Mouse (Mus musculus): ENCODE measurements around the gene Olfr1393.
"Not testable (repeated sequence)": the region's sequence is repeated elsewhere in the genome, so short reads cannot be mapped to it uniquely, and the experiment has no call there.

GRCm38 (mm10) chr11:49308547-49308946, 30.4 kb downstream of the Olfr1393 start:
- TF ChIP-seq CTCF (IDR thresholded peaks at IDR 0.05; ENCODE audit: control insufficient read depth, insufficient read depth, low read length); POLR2A (IDR thresholded peaks at IDR 0.05; ENCODE audit: borderline replicate concordance, control insufficient read depth, low read depth, low read length): not testable (repeated sequence)

All from bone marrow, adult 2 months (tissue).